Mouse (Mus musculus) naive thymus-derived CD4-positive, alpha-beta T cell, adult 5 months (primary cell): ENCODE data around the gene Ophn1. TPM values are rescaled to one million over a fixed set of nuclear protein-coding genes. Genes with fewer than 3 reads are reported as not detected.

Source experiments
- polyA plus RNA-seq: library from polyadenylated mRNA; unstranded; fragments of 100-300 nt; shearing (Covaris generic); gene quantifications from one replicate; pipeline ENCODE4 v1.2.1, GENCODE M21; 2017

The Ophn1 gene
- not detected for polyA plus RNA-seq

DNA sequence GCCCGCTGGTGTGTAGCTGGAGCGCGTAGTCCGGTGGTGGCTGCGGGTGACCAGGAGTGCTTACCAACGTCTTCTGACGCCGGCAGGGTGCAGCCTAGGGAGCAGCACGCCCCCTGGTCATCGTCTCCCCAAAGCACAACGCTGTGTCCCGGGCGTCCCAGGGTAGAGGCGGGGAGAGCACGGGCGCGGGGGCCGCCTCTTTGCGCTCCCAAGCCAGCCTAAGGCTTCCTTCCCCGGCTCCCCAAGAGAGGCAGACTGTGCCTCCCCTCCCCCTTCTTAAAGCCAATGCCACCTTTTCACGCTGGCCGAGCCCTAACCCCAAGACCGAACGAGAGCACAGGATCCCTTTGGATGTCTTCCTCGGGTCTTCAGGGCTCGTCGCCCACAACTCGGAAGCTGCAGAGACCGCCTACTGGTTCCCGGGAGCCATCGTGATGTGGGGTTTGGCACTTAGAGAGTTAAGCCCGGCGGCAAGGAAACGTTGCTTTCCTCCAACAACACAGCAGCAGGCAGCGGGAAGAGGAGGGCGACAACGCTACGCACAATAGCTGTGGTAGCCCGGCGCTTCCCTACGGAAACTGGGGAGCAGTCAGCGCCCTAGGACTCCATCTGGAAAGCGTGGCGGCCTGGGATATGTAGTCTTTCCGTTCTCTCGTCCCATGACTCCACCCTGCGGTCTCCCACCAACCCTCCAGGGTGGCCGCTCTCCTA lies at the start of gene Ophn1:
Gene Ophn1 (minus strand): TSS at position 620 of the 711 bp plus-strand sequence.

DNA sequence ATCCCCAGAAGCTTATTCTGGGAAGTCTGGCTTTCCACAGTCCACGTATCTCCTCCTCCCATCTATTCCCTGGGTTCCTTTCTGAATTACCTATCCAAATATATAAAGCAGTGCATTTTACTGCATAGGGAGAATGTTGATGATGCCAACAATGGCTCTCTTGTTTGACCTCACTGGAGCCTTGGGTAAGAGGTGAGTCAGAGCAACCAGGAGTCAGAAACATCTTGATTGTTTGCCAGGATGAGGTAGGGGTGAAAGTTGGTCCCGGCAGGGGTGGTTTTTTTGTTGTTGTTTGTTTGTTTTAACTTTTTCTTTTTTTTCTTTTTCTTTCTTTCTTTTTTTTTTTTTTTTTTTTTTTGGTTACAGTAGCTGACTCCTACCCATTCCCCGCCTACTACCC lies 45.3 kb upstream of the Ophn1 start, which contains the start of gene Yipf6:
Gene Yipf6 (plus strand): TSS at position 216 of the 400 bp plus-strand sequence.

Other genes starting within 250 kb of the Ophn1 start
- gene Yipf6, start 45.3 kb upstream of the Ophn1 start, polyA plus RNA-seq, result 34.1 TPM
- gene Stard8, start 112.2 kb upstream of the Ophn1 start, polyA plus RNA-seq, result 0.30 TPM
- gene Efnb1, start 245.1 kb upstream of the Ophn1 start, polyA plus RNA-seq, result 4.9 TPM